22 mouse cellular contexts compared by ENCODE assay signal in the genomic region with DNA sequence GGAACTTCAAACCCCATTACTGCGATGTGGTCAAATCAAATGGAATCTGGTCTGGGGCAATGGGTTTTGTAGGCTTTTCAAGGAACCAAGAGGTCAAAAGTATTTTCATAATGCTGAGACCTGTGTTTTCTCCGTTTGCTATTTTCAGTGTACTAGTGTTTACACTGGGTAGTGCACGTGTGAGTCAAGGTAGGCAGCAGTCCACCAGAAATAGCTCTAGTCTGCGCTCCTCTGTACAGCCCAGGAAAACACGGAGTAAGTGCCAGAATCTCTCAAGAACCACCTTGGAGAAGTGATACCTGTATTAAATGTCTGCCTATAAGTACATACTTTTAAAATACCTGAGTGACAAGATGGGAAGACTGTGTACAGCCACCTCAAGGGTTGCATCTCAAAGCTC. TPM values are rescaled to one million over a fixed set of nuclear protein-coding genes. Genes with fewer than 3 reads are reported as not detected.
DNase-seq lines count a peak whose midpoint lies in the region; ATAC-seq and TF ChIP-seq lines count a peak whose summit lies in the region.
"Had no signal": no experiment of that assay in that cellular context is flagged by ENCODE, and none has a peak within 500 bp of the region (broad histone marks: within the 10 kb centered on the region; RNA-seq: fewer than 3 reads in every experiment).

No protein-coding gene starts in this region.

- H3K27me3 ChIP-seq in heart, embryonic 10.5 days (ENCODE audit: insufficient read depth, poor library complexity, severe bottlenecking): no peaks in the 10 kb centered on the region
- H3K27me3 ChIP-seq in heart, embryonic 14.5 days (ENCODE audit: control insufficient read depth, insufficient read depth, low read length): no peaks in the 10 kb centered on the region
- no peaks in the 10 kb centered on the region for H3K27me3 ChIP-seq in intestine, postnatal 0 days (replicated peaks; ENCODE audit: control insufficient read depth, insufficient read depth, low read length)
- H3K27me3 ChIP-seq: CH12.LX; embryonic facial prominence, embryonic 13.5 days; forebrain, embryonic 13.5 days; hindbrain, embryonic 13.5 days; Patski had no signal

- WGBS in heart, embryonic 10.5 days: 60% methylated on average over 5 of the region's 5 CpGs
- 40% methylated on average over 5 of the region's 5 CpGs for WGBS in heart, embryonic 14.5 days
- WGBS in intestine, postnatal 0 days: 71% methylated on average over 5 of the region's 5 CpGs

- no peak for TF ChIP-seq POLR2A in cortical plate, adult 2 months (IDR thresholded peaks at IDR 0.05; ENCODE audit: extremely low read depth, insufficient read depth, low read length)

- ATAC-seq in heart, embryonic 14.5 days (ENCODE audit: insufficient number of reproducible peaks, insufficient read depth, low FRiP score, low read depth): no peak
- no peak for ATAC-seq in intestine, postnatal 0 days
- ATAC-seq: activated CD4-positive, CD25-positive, alpha-beta regulatory T cell, adult 4 months; forebrain, embryonic 13.5 days; forebrain, postnatal 0 days; hindbrain, postnatal 0 days; Patski had no signal

- peak overlapping the region; percentile 30 for H3K4me2 ChIP-seq in heart, embryonic 14.5 days (ENCODE audit: low read length)
- no peak overlapping the region for H3K4me2 ChIP-seq in intestine, postnatal 0 days (replicated peaks; ENCODE audit: low read depth)
- H3K4me2 ChIP-seq: embryonic facial prominence, embryonic 13.5 days; forebrain, embryonic 13.5 days; hindbrain, embryonic 13.5 days had no signal

- H3K27ac ChIP-seq in heart, embryonic 10.5 days: peak overlapping the region; percentile 52; the same call in 1 of the 2 replicates
- H3K27ac ChIP-seq in heart, embryonic 14.5 days (replicated peaks in 1 of 2; ENCODE audit: control insufficient read depth in 1 of 2, insufficient read depth in 1 of 2, low read depth in 2 of 2, low read length in 2 of 2): peak overlapping the region; percentile 60 to 64; a peak in 3 of 4 replicates
- H3K27ac ChIP-seq in layer of hippocampus, adult 2 months: no peak overlapping the region
- H3K27ac ChIP-seq in cortical plate, adult 2 months (ENCODE audit: insufficient read depth, low read length): 0 out of 2 replicates have a peak overlapping the region, but pooled peaks have one; percentile 77
- H3K27ac ChIP-seq in intestine, postnatal 0 days (ENCODE audit: low read depth, low read length): no peak overlapping the region
- H3K27ac ChIP-seq: embryonic facial prominence, embryonic 13.5 days; forebrain, embryonic 13.5 days; hindbrain, embryonic 13.5 days; hindbrain, postnatal 0 days had no signal

- peaks cover 35% of the 10 kb centered on the region; the same call in 1 of the 2 replicates for H3K4me1 ChIP-seq in heart, embryonic 10.5 days
- H3K4me1 ChIP-seq in heart, embryonic 14.5 days (ENCODE audit: control insufficient read depth in 2 of 2, insufficient read depth in 2 of 2, low read length in 2 of 2): peaks cover 7 to 41% of the 10 kb centered on the region in 2 experiments
- peaks cover 6% of the 10 kb centered on the region for H3K4me1 ChIP-seq in cortical plate, adult 2 months (ENCODE audit: control insufficient read depth, insufficient read depth, low read length)
- H3K4me1 ChIP-seq in intestine, postnatal 0 days (replicated peaks; ENCODE audit: control insufficient read depth, insufficient read depth, low read length): no peaks in the 10 kb centered on the region
- H3K4me1 ChIP-seq: forebrain, embryonic 13.5 days had no signal

- H3K4me3 ChIP-seq in heart, embryonic 10.5 days: no peak overlapping the region
- no peak overlapping the region for H3K4me3 ChIP-seq in heart, embryonic 14.5 days (ENCODE audit: control insufficient read depth in 1 of 2, insufficient read depth in 1 of 2, low read depth in 1 of 2, low read length in 2 of 2)
- no peak overlapping the region for H3K4me3 ChIP-seq in layer of hippocampus, adult 2 months
- no peak overlapping the region for H3K4me3 ChIP-seq in cortical plate, adult 2 months (ENCODE audit: insufficient read depth, low read length)
- H3K4me3 ChIP-seq in intestine, postnatal 0 days (ENCODE audit: low read depth, low read length): no peak overlapping the region
- H3K4me3 ChIP-seq: embryonic facial prominence, embryonic 13.5 days; forebrain, embryonic 13.5 days; hindbrain, embryonic 13.5 days had no signal

- no peak overlapping the region; the same call in 1 of the 2 replicates for H3K9ac ChIP-seq in heart, embryonic 14.5 days (ENCODE audit: low read length)
- no peak overlapping the region for H3K9ac ChIP-seq in intestine, postnatal 0 days (ENCODE audit: low read depth, low read length)
- H3K9ac ChIP-seq: embryonic facial prominence, embryonic 13.5 days; forebrain, embryonic 13.5 days; forebrain, postnatal 0 days; hindbrain, embryonic 13.5 days had no signal

- 0 out of 2 replicates have a peak, but pooled peaks have one; percentile 8 for TF ChIP-seq CTCF in layer of hippocampus, adult 2 months (conservative IDR thresholded peaks at IDR 0.05)
- no peak for TF ChIP-seq CTCF in cortical plate, adult 2 months (IDR thresholded peaks at IDR 0.05; ENCODE audit: extremely low read depth, insufficient read depth, low read length)
- TF ChIP-seq CTCF in intestine, postnatal 0 days (IDR thresholded peaks at IDR 0.05; ENCODE audit: low read depth): no peak

- intact Hi-C loops in heart, postnatal 14 days (cut with DNase I): loop anchor here (5.0 kb wide), 1 partner anchor 41 kb away; no protein-coding TSS in a partner anchor

- no peak for DNase-seq in heart, embryonic 10.5 days (ENCODE audit: low spot score)
- no peak for DNase-seq in heart, adult 18-20 months
- DNase-seq in heart, postnatal 14 days: no peak
- DNase-seq in layer of hippocampus, adult 2 months (ENCODE audit: low spot score in 2 of 2): no peak
- no peak for DNase-seq in layer of hippocampus, adult 18-20 months (ENCODE audit: low spot score in 2 of 2)
- DNase-seq: adrenal gland, postnatal 14 days; cerebellum, adult 11-12 months; cerebellum, adult 9-10 months; cerebellum, postnatal 25 days; forebrain, postnatal 0 days; gastrocnemius, postnatal 36 days; kidney, adult 18-20 months had no signal

- no peaks in the 10 kb centered on the region for H3K9me3 ChIP-seq in heart, embryonic 10.5 days
- H3K9me3 ChIP-seq in heart, embryonic 14.5 days (ENCODE audit: control insufficient read depth, low read length): no peaks in the 10 kb centered on the region
- H3K9me3 ChIP-seq in intestine, postnatal 0 days (ENCODE audit: control insufficient read depth): no peaks in the 10 kb centered on the region
- H3K9me3 ChIP-seq: embryonic facial prominence, embryonic 13.5 days; forebrain, embryonic 13.5 days; hindbrain, embryonic 13.5 days had no signal

- H3K36me3 ChIP-seq in heart, embryonic 10.5 days: no peaks in the 10 kb centered on the region
- H3K36me3 ChIP-seq in heart, embryonic 14.5 days (ENCODE audit: control insufficient read depth, insufficient read depth, low read length): peaks cover 27% of the 10 kb centered on the region
- H3K36me3 ChIP-seq in intestine, postnatal 0 days (ENCODE audit: control insufficient read depth, insufficient read depth): no peaks in the 10 kb centered on the region
- H3K36me3 ChIP-seq: embryonic facial prominence, embryonic 13.5 days; hindbrain, embryonic 13.5 days had no signal

RNA-seq across cellular contexts. Expression of a gene that starts 44.1 kb away (rescaled TPM):
- polyA plus RNA-seq in heart, embryonic 10.5 days (2016; fragmentation: Nextera tagmentation; extraction: Ambion mirVana): 30.6 and 44.7 TPM in 2 replicates
- total RNA-seq in heart, adult 18-20 months (2021): 10 to 100 TPM in 1 of 2 experiments, 1 to 10 TPM in 1; 8.6 to 11.9 TPM
- 46.9 and 60.9 TPM in 2 replicates for polyA plus RNA-seq in heart, embryonic 14.5 days (2014; fragmentation: Nextera tagmentation; extraction: Ambion mirVana)
- 10 to 100 TPM; 28.8 to 42.7 TPM for total RNA-seq in heart, postnatal 14 days (2021)
- total RNA-seq in layer of hippocampus, adult 2 months (2021): 1 to 10 TPM; 4.8 to 5.8 TPM
- 1 to 10 TPM; 4.2 to 7.2 TPM for total RNA-seq in layer of hippocampus, adult 18-20 months (2021)
- 2.4 TPM in 2 replicates for polyA plus RNA-seq in cortical plate, adult 2 months (2012; rRNA removed)
- 17.2 and 23.4 TPM in 2 replicates for polyA plus RNA-seq in intestine, postnatal 0 days (2015; fragmentation: Nextera tagmentation; extraction: Ambion mirVana)

Comparison
In these comparisons a context has a peak if more than half of its experiments do, and no peak if none do; other contexts are left out.
1. H3K27ac ChIP-seq: peak in heart, embryonic 10.5 days (single experiment), heart, embryonic 14.5 days (2 of 2) and cortical plate, adult 2 months (single experiment); none in layer of hippocampus, adult 2 months (single experiment) and intestine, postnatal 0 days (single experiment).